Mouse (Mus musculus) neural tube, embryonic 13.5 days (tissue): Measurements from ENCODE around the gene Gm8108. TPM values are rescaled to one million over a fixed set of nuclear protein-coding genes. Genes with fewer than 3 reads are reported as not detected.
A peak's percentile ranks its signal among the peaks of the same experiment; 100 is the strongest.
"Not testable (repeated sequence)": the region's sequence is repeated elsewhere in the genome, so short reads cannot be mapped to it uniquely, and the experiment has no call there.

ENCODE experiments used
- ATAC-seq: fragments of 200-750 bp; cut with Nextera tagmentation; 2 replicates; pipeline ENCODE4 v1.8.0; 2017; ENCODE audit warnings: low read depth, mild to moderate bottlenecking, moderate TSS enrichment, moderate library complexity
- H3K27ac ChIP-seq: fragments of 300-500 bp; sonication (generic); replicated peaks from 2 replicates; pipeline ENCODE4 v1.5.1; 2015; ENCODE audit warnings: moderate library complexity, mild to moderate bottlenecking, inconsistent platforms
- H3K27me3 ChIP-seq: fragments of 300-500 bp; sonication (generic); 2 replicates; pipeline ENCODE4 v1.6.1; 2015; ENCODE audit warnings: mild to moderate bottlenecking, inconsistent platforms
- H3K36me3 ChIP-seq: fragments of 300-500 bp; sonication (generic); 2 replicates; pipeline ENCODE4 v1.6.1; 2015; ENCODE audit warnings: mild to moderate bottlenecking, inconsistent platforms
- H3K4me1 ChIP-seq: fragments of 300-500 bp; sonication (generic); replicated peaks from 2 replicates; pipeline ENCODE4 v1.6.1; 2015; ENCODE audit warnings: inconsistent platforms
- H3K4me2 ChIP-seq: fragments of 300-500 bp; sonication (generic); 2 replicates; pipeline ENCODE4 v1.6.1; 2015; ENCODE audit warnings: inconsistent platforms, mild to moderate bottlenecking, moderate library complexity
- H3K4me3 ChIP-seq: fragments of 300-500 bp; sonication (generic); 2 replicates; pipeline ENCODE4 v1.5.1; 2015; ENCODE audit warnings: mild to moderate bottlenecking, inconsistent platforms
- H3K9ac ChIP-seq: fragments of 300-500 bp; sonication (generic); 2 replicates; pipeline ENCODE4 v1.6.1; 2015; ENCODE audit warnings: moderate library complexity, mild to moderate bottlenecking, inconsistent platforms
- H3K9me3 ChIP-seq: fragments of 300-500 bp; sonication (generic); 2 replicates; pipeline ENCODE4 v1.6.1; 2016; ENCODE audit warnings: inconsistent platforms
- WGBS: fragments of 180-500 bp; shearing (Covaris S2); methylation state at CpG from one replicate; pipeline ENCODE4 v1.1.7; 2015; 5-methylcytosine and 5-hydroxymethylcytosine counted together
- polyA plus RNA-seq: library from polyadenylated mRNA; unstranded; fragments of >200 nt; fragmentation: Nextera tagmentation; extraction: Ambion mirVana; gene quantifications from 2 replicates; pipeline ENCODE4 v1.2.1, GENCODE M21; 2015

Gm8108 gene
- polyA plus RNA-seq, result 2.4 and 3.0 TPM in 2 replicates

DNA sequence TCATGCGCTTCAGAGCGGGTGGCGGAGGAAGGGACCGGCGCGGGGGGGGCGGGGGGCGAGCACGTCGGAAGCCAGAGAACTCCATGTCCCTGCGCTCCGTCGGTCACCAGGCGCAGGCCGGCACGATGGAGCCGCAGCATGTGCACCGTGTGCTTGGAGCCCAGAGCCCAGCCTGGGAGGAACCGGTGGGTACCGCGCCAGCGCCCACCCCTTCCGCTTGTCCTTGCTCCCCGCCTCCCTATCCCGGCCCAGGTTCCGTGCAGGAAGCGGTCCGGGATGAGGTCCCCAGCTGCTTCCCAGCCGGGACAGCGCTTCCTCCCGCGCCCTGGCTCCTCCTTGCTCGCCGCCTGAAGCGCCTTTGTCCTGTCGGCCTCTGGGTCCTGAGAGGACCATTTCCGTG, at the start of gene Gm8108:
Gene Gm8108, plus strand, starts transcription at position 101 of the 400 bp plus-strand sequence.
- not testable (repeated sequence) for H3K27ac ChIP-seq, H3K36me3 ChIP-seq, H3K27me3 ChIP-seq, H3K4me1 ChIP-seq, ATAC-seq, H3K9me3 ChIP-seq
- 6% methylated on average over 35 of the region's 37 CpGs for WGBS
- Histone ChIP-seq H3K9ac (peak within 1 kb of the TSS; percentile 58), H3K4me3 (peak within 1 kb of the TSS; percentile 39), H3K4me2 (peak within 1 kb of the TSS; percentile 51)

DNA sequence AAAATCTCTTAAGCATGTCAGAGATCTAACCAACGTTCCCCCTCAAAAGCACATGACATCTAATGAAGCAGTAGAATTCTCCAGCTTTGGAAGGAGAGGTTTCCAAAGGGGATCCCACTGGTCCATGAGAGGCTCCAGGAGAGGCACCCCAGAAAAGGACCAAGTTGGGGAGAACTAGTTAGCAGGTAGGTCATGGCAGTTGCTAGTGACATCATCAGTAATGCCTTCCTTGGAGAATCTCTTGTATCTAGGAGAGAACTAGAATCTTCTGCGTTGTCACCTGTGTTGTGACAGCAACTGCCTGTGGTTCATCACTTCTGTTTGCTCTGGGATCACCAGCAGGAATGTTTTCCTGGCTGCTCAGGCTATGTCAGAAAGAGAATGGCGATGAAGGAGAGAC, 26.5 kb upstream of the Gm8108 start, which contains the start of gene Gm3115:
Gene Gm3115, plus strand, starts transcription at position 301 of the 400 bp plus-strand sequence.
- H3K4me3 ChIP-seq, H3K9ac ChIP-seq, H3K27ac ChIP-seq, H3K4me2 ChIP-seq, H3K27me3 ChIP-seq, H3K9me3 ChIP-seq, H3K36me3 ChIP-seq, ATAC-seq, H3K4me1 ChIP-seq: not testable (repeated sequence)
- 62% methylated on average over 3 of the region's 3 CpGs for WGBS

DNA sequence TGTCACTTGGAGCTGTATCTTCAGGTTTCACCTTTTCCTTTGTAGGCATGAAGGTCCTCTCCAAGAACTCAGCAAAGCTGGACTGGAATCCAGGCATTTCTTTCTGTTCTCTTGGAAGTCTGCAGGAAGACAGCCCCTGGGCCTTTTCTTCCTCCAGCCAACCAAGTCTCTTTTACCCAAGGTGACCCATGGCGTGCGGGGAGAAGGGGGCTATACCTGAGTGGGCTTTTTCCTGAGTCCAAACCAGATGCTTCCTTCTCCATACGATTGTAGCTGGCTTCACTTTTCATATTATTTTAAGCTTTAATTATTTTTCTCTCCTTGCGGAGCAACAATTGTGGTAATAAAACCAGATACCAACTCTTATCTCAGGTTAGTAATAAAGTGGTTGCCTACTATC, 31.3 kb downstream of the Gm8108 start:
- WGBS, result 90% methylated on average over 4 of the region's 4 CpGs
- not testable (repeated sequence) for H3K9me3 ChIP-seq, H3K27ac ChIP-seq, H3K4me1 ChIP-seq, H3K27me3 ChIP-seq, H3K4me3 ChIP-seq, H3K4me2 ChIP-seq, ATAC-seq, H3K9ac ChIP-seq, H3K36me3 ChIP-seq

DNA sequence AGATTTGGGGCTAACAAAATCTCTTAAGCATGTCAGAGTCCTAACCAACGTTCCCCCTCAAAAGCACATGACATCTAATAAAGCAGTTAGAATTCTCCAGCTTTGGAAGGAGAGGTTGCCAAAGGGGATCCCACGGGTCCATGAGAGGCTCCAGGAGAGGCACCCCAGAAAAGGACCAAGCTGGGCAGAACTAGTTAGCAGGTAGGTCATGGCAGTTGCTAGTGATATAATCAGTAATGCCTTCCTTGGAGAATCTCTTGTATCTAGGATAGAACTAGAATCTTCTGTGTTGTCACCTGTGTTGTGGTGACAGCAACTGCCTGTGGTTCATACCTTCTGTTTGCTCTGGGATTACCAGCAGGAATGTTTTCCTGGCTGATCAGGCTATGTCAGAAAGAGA, 54.4 kb downstream of the Gm8108 start, which contains the start of gene Gm3127:
Gene Gm3127, plus strand, starts transcription at position 301 of the 400 bp plus-strand sequence.
- WGBS, result 71% methylated on average over 1 of the region's 2 CpGs
- H3K4me3 ChIP-seq, ATAC-seq, H3K36me3 ChIP-seq, H3K27ac ChIP-seq, H3K9me3 ChIP-seq, H3K4me1 ChIP-seq, H3K4me2 ChIP-seq, H3K27me3 ChIP-seq, H3K9ac ChIP-seq: not testable (repeated sequence)

DNA sequence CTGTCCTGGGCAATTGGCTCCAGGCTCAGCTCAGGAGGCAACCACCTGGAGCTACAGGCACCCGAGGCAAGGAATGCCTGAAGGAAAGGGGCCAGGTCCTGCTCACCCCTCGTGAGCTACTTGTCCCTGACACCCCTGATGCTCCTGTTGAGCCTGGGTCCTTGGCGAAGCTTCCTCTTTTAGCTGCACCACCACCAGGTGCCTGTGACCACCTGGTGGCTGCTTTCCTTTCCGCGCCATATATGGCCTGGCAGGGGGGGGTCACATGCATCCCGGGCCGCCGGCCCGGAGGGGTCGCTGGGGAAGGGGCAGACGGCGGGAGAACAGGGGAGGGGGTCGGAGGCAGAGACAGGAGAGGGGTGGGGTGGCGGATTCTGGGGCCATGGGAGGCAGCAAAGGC, 71.7 kb downstream of the Gm8108 start:
- H3K36me3 ChIP-seq, H3K9me3 ChIP-seq, H3K27ac ChIP-seq, H3K27me3 ChIP-seq, ATAC-seq, H3K4me1 ChIP-seq: not testable (repeated sequence)
- H3K4me3 ChIP-seq, result peak overlapping the region; percentile 40
- H3K4me2 ChIP-seq, result peak overlapping the region; percentile 57
- 7% methylated on average over 13 of the region's 14 CpGs for WGBS
- H3K9ac ChIP-seq, result peak overlapping the region; percentile 63

Other genes starting within 250 kb of the Gm8108 start
- gene Gm2916, start 226.4 kb upstream of the Gm8108 start, polyA plus RNA-seq, result not detected in 2 replicates
- not detected in 2 replicates for gene Gm3029, start 178.8 kb upstream of the Gm8108 start, polyA plus RNA-seq
- gene Gm3095, start 147.0 kb upstream of the Gm8108 start, polyA plus RNA-seq, result 1.5 and 1.6 TPM in 2 replicates
- not detected in 2 replicates for gene Gm3099, start 112.1 kb upstream of the Gm8108 start, polyA plus RNA-seq
- 1.6 and 2.4 TPM in 2 replicates for gene Gm5796, start 86.6 kb upstream of the Gm8108 start, polyA plus RNA-seq
- not detected in 2 replicates for gene Gm3115, start 26.4 kb upstream of the Gm8108 start, polyA plus RNA-seq
- not detected in 2 replicates for gene Gm3127, start 54.5 kb downstream of the Gm8108 start, polyA plus RNA-seq
- gene Gm2974, start 72.0 kb downstream of the Gm8108 start, polyA plus RNA-seq, result 4.4 and 4.9 TPM in 2 replicates
- gene Gm3138, start 139.1 kb downstream of the Gm8108 start, polyA plus RNA-seq, result not detected in 2 replicates
- not detected in 2 replicates for gene Gm3149, start 206.8 kb downstream of the Gm8108 start, polyA plus RNA-seq
- gene 2610042L04Rik, start 224.2 kb downstream of the Gm8108 start, polyA plus RNA-seq, result 2.3 and 3.8 TPM in 2 replicates